ENCODE assay signal across 9 mouse cellular contexts in the genomic region with DNA sequence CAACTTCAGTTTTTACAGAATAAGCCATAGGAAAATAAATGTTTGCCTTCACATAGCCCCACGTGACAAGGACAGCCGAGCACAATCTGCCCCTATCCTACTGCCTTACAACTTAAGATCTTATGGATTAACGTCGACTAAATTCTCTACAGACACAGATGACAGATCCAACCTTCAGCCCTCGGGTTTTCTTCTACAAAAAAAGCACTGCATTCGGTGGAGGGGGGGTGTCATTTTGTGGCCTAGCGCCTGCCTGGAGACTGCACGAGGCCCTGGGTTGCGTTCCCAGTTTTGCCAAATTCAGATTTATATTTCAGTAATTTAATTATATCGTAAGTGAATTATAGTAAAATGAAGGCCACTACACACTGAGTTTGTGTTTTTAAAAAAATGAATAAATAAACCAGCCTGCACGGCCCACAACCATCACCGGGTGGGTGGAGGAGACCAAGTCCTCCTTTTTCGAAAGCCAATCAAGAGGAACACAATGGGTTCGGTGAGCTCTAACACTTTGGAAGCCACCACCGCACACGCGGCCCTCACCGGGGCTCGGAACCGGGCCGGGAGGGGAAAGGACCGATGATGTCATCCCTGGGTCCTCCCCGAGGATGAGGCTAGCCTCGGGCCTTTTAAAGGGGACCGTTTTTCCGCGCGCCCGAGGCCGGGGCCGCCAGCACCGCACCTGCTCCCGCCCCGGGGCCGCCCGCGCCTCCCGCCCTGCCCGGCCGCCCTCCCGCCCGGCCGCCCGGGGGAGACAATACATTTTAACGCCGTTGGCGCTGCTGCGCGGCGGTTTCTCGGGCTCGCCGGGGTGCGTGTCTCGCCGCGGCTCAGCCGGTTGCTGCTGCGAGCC. TPM values are rescaled to one million over a fixed set of nuclear protein-coding genes. Genes with fewer than 3 reads are reported as not detected.
DNase-seq lines count a peak whose midpoint lies in the region; ATAC-seq and TF ChIP-seq lines count a peak whose summit lies in the region.
"Had no signal": no experiment of that assay in that cellular context is flagged by ENCODE, and none has a peak within 500 bp of the region (broad histone marks: within the 10 kb centered on the region; RNA-seq: fewer than 3 reads in every experiment).

No protein-coding gene starts in this region.

- under 1% methylated on average over 57 of the region's 59 CpGs for WGBS in embryonic facial prominence, embryonic 12.5 days
- 4% methylated on average over 58 of the region's 59 CpGs for whole genome bisulfite sequencing in kidney, adult 2 months
- under 1% methylated on average over 53 of the region's 59 CpGs for WGBS in limb, embryonic 11.5 days
- under 1% methylated on average over 46 of the region's 59 CpGs for WGBS in midbrain, embryonic 11.5 days

- H3K4me2 ChIP-seq in embryonic facial prominence, embryonic 12.5 days (replicated peaks), result peak overlapping the region; percentile 68
- peak overlapping the region; percentile 60 for H3K4me2 ChIP-seq in limb, embryonic 11.5 days (ENCODE audit: low read depth, severe bottlenecking)
- peak overlapping the region; percentile 61 for H3K4me2 ChIP-seq in midbrain, embryonic 11.5 days

- DNase-seq in urinary bladder, adult 18-20 months (ENCODE audit: low spot score in 2 of 2), result peak; percentile 31 to 50
- DNase-seq in urinary bladder, postnatal 10 days (ENCODE audit: low spot score), result no peak
- peak; percentile 41 for DNase-seq in heart, adult 8-10 months (ENCODE audit: low spot score)
- peak; percentile 57 for DNase-seq in kidney, adult 2 months
- peak; percentile 61 for DNase-seq in limb, embryonic 11.5 days (ENCODE audit: low spot score)
- peak; percentile 96 for DNase-seq in midbrain, embryonic 11.5 days (ENCODE audit: low spot score, missing footprints)
- peak; percentile 25 to 39 for DNase-seq in right cerebral cortex, postnatal 36 days (ENCODE audit: low spot score in 2 of 2)

- peak overlapping the region; percentile 95 for H3K9ac ChIP-seq in embryonic facial prominence, embryonic 12.5 days
- H3K9ac ChIP-seq in limb, embryonic 11.5 days (ENCODE audit: low read length), result peak overlapping the region; percentile 99
- peak overlapping the region; percentile 98 for H3K9ac ChIP-seq in midbrain, embryonic 11.5 days (ENCODE audit: low read length)

- H3K36me3 ChIP-seq in embryonic facial prominence, embryonic 12.5 days, result no peaks in the 10 kb centered on the region
- H3K36me3 ChIP-seq in kidney, adult 2 months (ENCODE audit: control insufficient read depth, insufficient read depth, low read length), result no peaks in the 10 kb centered on the region
- no peaks in the 10 kb centered on the region for H3K36me3 ChIP-seq in limb, embryonic 11.5 days (ENCODE audit: control insufficient read depth, insufficient read depth, low read length)
- H3K36me3 ChIP-seq in midbrain, embryonic 11.5 days (ENCODE audit: control insufficient read depth, insufficient read depth, low read length), result no peaks in the 10 kb centered on the region

- peak; percentile 66 for ATAC-seq in embryonic facial prominence, embryonic 12.5 days (ENCODE audit: insufficient number of reproducible peaks, insufficient read depth, low FRiP score, low TSS enrichment)
- peak; percentile 69 for ATAC-seq in limb, embryonic 11.5 days (ENCODE audit: insufficient number of reproducible peaks, low FRiP score, low TSS enrichment, low read depth)
- peak; percentile 84 for ATAC-seq in midbrain, embryonic 11.5 days (ENCODE audit: low FRiP score)

- no peaks in the 10 kb centered on the region for H3K9me3 ChIP-seq in embryonic facial prominence, embryonic 12.5 days
- H3K9me3 ChIP-seq in limb, embryonic 11.5 days (ENCODE audit: control insufficient read depth, low read length), result no peaks in the 10 kb centered on the region
- H3K9me3 ChIP-seq in midbrain, embryonic 11.5 days (ENCODE audit: control insufficient read depth, low read length), result no peaks in the 10 kb centered on the region

- H3K27ac ChIP-seq in embryonic facial prominence, embryonic 12.5 days, result peak overlapping the region; percentile 92
- H3K27ac ChIP-seq in kidney, adult 2 months (ENCODE audit: insufficient read depth, low read depth, low read length), result peak overlapping the region; percentile 35
- H3K27ac ChIP-seq in limb, embryonic 11.5 days (replicated peaks; ENCODE audit: low read depth, low read length), result peak overlapping the region; percentile 83
- H3K27ac ChIP-seq in midbrain, embryonic 11.5 days (ENCODE audit: low read depth, low read length), result peak overlapping the region; percentile 85

- TF ChIP-seq CTCF in kidney, adult 2 months (conservative IDR thresholded peaks at IDR 0.05; ENCODE audit: insufficient read depth, insufficient read length, low read depth, low read length), result no peak

- peak overlapping the region; percentile 75 for H3K4me3 ChIP-seq in embryonic facial prominence, embryonic 12.5 days
- peak overlapping the region; percentile 88 for H3K4me3 ChIP-seq in kidney, adult 2 months (ENCODE audit: insufficient read depth, low read depth, low read length)
- peak overlapping the region; percentile 71 for H3K4me3 ChIP-seq in limb, embryonic 11.5 days (ENCODE audit: low read depth, low read length)
- H3K4me3 ChIP-seq in midbrain, embryonic 11.5 days (ENCODE audit: low read depth, low read length), result peak overlapping the region; percentile 89

- no peak for TF ChIP-seq POLR2A in kidney, adult 2 months (IDR thresholded peaks at IDR 0.05; ENCODE audit: low read depth, low read length)

- peaks cover 8% of the 10 kb centered on the region for H3K4me1 ChIP-seq in embryonic facial prominence, embryonic 12.5 days
- H3K4me1 ChIP-seq in kidney, adult 2 months (ENCODE audit: control insufficient read depth, insufficient read depth, low read length), result peaks cover 3% of the 10 kb centered on the region; the same call in 1 of the 2 replicates
- peaks cover 9% of the 10 kb centered on the region for H3K4me1 ChIP-seq in limb, embryonic 11.5 days (ENCODE audit: control insufficient read depth, insufficient read depth, low read length)
- H3K4me1 ChIP-seq in midbrain, embryonic 11.5 days (ENCODE audit: control insufficient read depth, insufficient read depth, low read length), result peaks cover 10% of the 10 kb centered on the region; the same call in 1 of the 2 replicates

- no peaks in the 10 kb centered on the region for H3K27me3 ChIP-seq in embryonic facial prominence, embryonic 12.5 days
- no peaks in the 10 kb centered on the region for H3K27me3 ChIP-seq in kidney, adult 2 months (replicated peaks; ENCODE audit: control insufficient read depth, insufficient read depth, low read length)
- no peaks in the 10 kb centered on the region for H3K27me3 ChIP-seq in limb, embryonic 11.5 days (ENCODE audit: control insufficient read depth, insufficient read depth, low read length)
- no peaks in the 10 kb centered on the region for H3K27me3 ChIP-seq in midbrain, embryonic 11.5 days (ENCODE audit: control insufficient read depth, insufficient read depth, low read length)
- H3K27me3 ChIP-seq: CH12.LX had no signal

RNA-seq across cellular contexts. Expression of a gene that starts 0.6 kb away (rescaled TPM):
- polyA plus RNA-seq in embryonic facial prominence, embryonic 12.5 days (2016; fragmentation: Nextera tagmentation; extraction: Ambion mirVana), result 139 and 150 TPM in 2 replicates
- 1 to 10 TPM; 4.2 to 7.0 (median 5.4) TPM for total RNA-seq in heart, adult 8-10 months (2022)
- polyA plus RNA-seq in kidney, adult 2 months (2012; rRNA removed), result 3.4 and 3.9 TPM in 2 replicates
- 136 and 151 TPM in 2 replicates for polyA plus RNA-seq in limb, embryonic 11.5 days (2014; fragmentation: Nextera tagmentation; extraction: Ambion mirVana)
- polyA plus RNA-seq in midbrain, embryonic 11.5 days (2014; fragmentation: Nextera tagmentation; extraction: Ambion mirVana), result 263 and 286 TPM in 2 replicates
- total RNA-seq: CH12.LX had no signal

RNA-seq across cellular contexts. Expression of a gene that starts 13.6 kb away (rescaled TPM):
- not detected in 2 replicates for polyA plus RNA-seq in embryonic facial prominence, embryonic 12.5 days (2016; fragmentation: Nextera tagmentation; extraction: Ambion mirVana)
- total RNA-seq in heart, adult 8-10 months (2022), result not detected
- polyA plus RNA-seq in kidney, adult 2 months (2012; rRNA removed), result 0.13 TPM in 1 of 2 replicates, not detected in the other
- not detected in 2 replicates for polyA plus RNA-seq in limb, embryonic 11.5 days (2014; fragmentation: Nextera tagmentation; extraction: Ambion mirVana)
- polyA plus RNA-seq in midbrain, embryonic 11.5 days (2014; fragmentation: Nextera tagmentation; extraction: Ambion mirVana), result 0.15 and 0.36 TPM in 2 replicates
- total RNA-seq: CH12.LX had no signal

RNA-seq across cellular contexts. Expression of a gene that starts 29.5 kb away (rescaled TPM):
- 0.04 TPM in 1 of 2 replicates, not detected in the other for polyA plus RNA-seq in embryonic facial prominence, embryonic 12.5 days (2016; fragmentation: Nextera tagmentation; extraction: Ambion mirVana)
- not detected for total RNA-seq in heart, adult 8-10 months (2022)
- polyA plus RNA-seq in kidney, adult 2 months (2012; rRNA removed), result 182 and 217 TPM in 2 replicates
- polyA plus RNA-seq in limb, embryonic 11.5 days (2014; fragmentation: Nextera tagmentation; extraction: Ambion mirVana), result not detected in 2 replicates
- 0.03 TPM in 1 of 2 replicates, not detected in the other for polyA plus RNA-seq in midbrain, embryonic 11.5 days (2014; fragmentation: Nextera tagmentation; extraction: Ambion mirVana)

RNA-seq across cellular contexts. Expression of a gene that starts 54.9 kb away (rescaled TPM):
- polyA plus RNA-seq in embryonic facial prominence, embryonic 12.5 days (2016; fragmentation: Nextera tagmentation; extraction: Ambion mirVana), result 5.0 and 6.3 TPM in 2 replicates
- total RNA-seq in heart, adult 8-10 months (2022), result 1 to 10 TPM in 1 of 4 experiments, under 1 TPM in 3; 0.30 to 1.0 (median 0.52) TPM
- 0.29 and 0.33 TPM in 2 replicates for polyA plus RNA-seq in kidney, adult 2 months (2012; rRNA removed)
- polyA plus RNA-seq in limb, embryonic 11.5 days (2014; fragmentation: Nextera tagmentation; extraction: Ambion mirVana), result 3.9 and 4.4 TPM in 2 replicates
- polyA plus RNA-seq in midbrain, embryonic 11.5 days (2014; fragmentation: Nextera tagmentation; extraction: Ambion mirVana), result 5.0 and 5.3 TPM in 2 replicates
- total RNA-seq: CH12.LX had no signal

Comparison
In these comparisons a context has a peak if more than half of its experiments do, and no peak if none do; other contexts are left out.
1. H3K27ac ChIP-seq: peak in every context shown above with its lines; median percentile 92 in embryonic facial prominence, embryonic 12.5 days; 85 in midbrain, embryonic 11.5 days; 83 in limb, embryonic 11.5 days; 35 in kidney, adult 2 months.
2. RNA of a gene that starts 0.6 kb away (polyA plus RNA-seq): 263 to 286 TPM in midbrain, embryonic 11.5 days, 139 to 150 TPM in embryonic facial prominence, embryonic 12.5 days and 136 to 151 TPM in limb, embryonic 11.5 days; 3.4 to 3.9 TPM in kidney, adult 2 months; every median in the first group is over 10 times any median in the second.
3. RNA of a gene that starts 29.5 kb away (polyA plus RNA-seq): 182 to 217 TPM in kidney, adult 2 months; 0.04 TPM in embryonic facial prominence, embryonic 12.5 days, 0.03 TPM in midbrain, embryonic 11.5 days and not detected in limb, embryonic 11.5 days; every median in the first group is over 100 times any median in the second.
4. Peak in every context shown above with its lines, with median percentiles within 50 percentile points of each other: ATAC-seq, H3K4me2 ChIP-seq, H3K4me3 ChIP-seq and H3K9ac ChIP-seq.